Mouse (Mus musculus) testis, adult 2 months (tissue): ENCODE data around the gene Akap2.

ENCODE experiments used
- CTCF ChIP-seq: fragments of 200-500 bp; IDR thresholded peaks from 2 replicates; pipeline ENCODE4 v1.5.1; 2012; ENCODE audit warnings: low read depth, mild to moderate bottlenecking, inconsistent platforms, low read length, moderate library complexity; ENCODE audit not compliant: control insufficient read depth, insufficient read depth, insufficient replicate concordance
- POLR2A ChIP-seq: fragments of 200-500 bp; IDR thresholded peaks from 2 replicates; pipeline ENCODE4 v1.6.1; 2012; ENCODE audit warnings: low read depth, mild to moderate bottlenecking, inconsistent platforms, low read length, moderate library complexity; ENCODE audit not compliant: control insufficient read depth

DNA sequence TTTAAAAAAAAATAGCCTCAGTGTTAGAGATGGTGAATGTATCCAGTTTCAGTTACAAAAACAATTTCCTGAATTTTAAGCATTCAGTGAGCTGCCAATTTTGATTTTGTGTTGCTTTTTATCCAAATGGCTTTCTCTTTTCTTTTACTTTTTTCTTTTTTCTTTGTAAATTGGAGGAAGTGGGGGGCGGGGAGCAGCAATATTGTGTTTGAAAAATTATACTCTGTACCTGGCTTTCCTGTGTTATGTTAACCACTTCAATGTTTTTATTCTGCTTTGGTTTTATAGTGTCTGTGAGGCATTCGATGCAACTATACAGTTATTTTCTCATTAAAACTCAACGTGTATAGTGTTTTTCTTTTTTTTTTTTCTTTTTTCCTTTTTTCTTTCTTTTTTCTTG is 179.2 kb downstream of the Akap2 start:
- TF ChIP-seq POLR2A (no peak), CTCF (no peak)
